Mouse (Mus musculus): Measurements from ENCODE around the gene Fubp3.

- no peak for TF ChIP-seq CTCF (IDR thresholded peaks at IDR 0.05; ENCODE audit: control insufficient read depth, insufficient read depth, insufficient read length)
- no peak for TF ChIP-seq CEBPB (IDR thresholded peaks at IDR 0.05; ENCODE audit: low read depth)
- no peak for TF ChIP-seq USF1 (IDR thresholded peaks at IDR 0.05; ENCODE audit: low read depth)
Observed at GRCm38 (mm10) chr2:31530201-31530600, 42.2 kb upstream of the Fubp3 start.
